Mouse (Mus musculus) heart, postnatal 0 days (tissue): Measurements from ENCODE around the gene Usp48. TPM values are rescaled to one million over a fixed set of nuclear protein-coding genes. Genes with fewer than 3 reads are reported as not detected.

Experiments
- ATAC-seq: fragments of 200-750 bp; cut with Nextera tagmentation; 2 replicates; pipeline ENCODE4 v1.8.0; 2017; ENCODE audit warnings: low read depth, moderate number of reproducible peaks, moderate library complexity; ENCODE audit not compliant: insufficient read depth
- DNase-seq: peaks from one replicate; pipeline ENCODE4 v3.0.0-alpha.2; 2016; ENCODE audit warnings: low spot score
- H3K27ac ChIP-seq: fragments of 300-500 bp; sonication (generic); 2 replicates; pipeline ENCODE4 v1.5.1; 2014; ENCODE audit warnings: low read depth, mild to moderate bottlenecking
- H3K27me3 ChIP-seq: fragments of 300-500 bp; sonication (generic); 2 replicates; pipeline ENCODE4 v1.6.1; 2014; ENCODE audit warnings: low read length, mixed read lengths; ENCODE audit not compliant: control insufficient read depth, insufficient read depth
- H3K36me3 ChIP-seq: fragments of 300-500 bp; sonication (generic); replicated peaks from 2 replicates; pipeline ENCODE4 v1.6.1; 2014; ENCODE audit warnings: low read length, mixed read lengths; ENCODE audit not compliant: control insufficient read depth, insufficient read depth
- H3K4me1 ChIP-seq: fragments of 300-500 bp; sonication (generic); 2 replicates; pipeline ENCODE4 v1.6.1; 2014; ENCODE audit warnings: antibody characterized with exemption; ENCODE audit not compliant: control insufficient read depth, insufficient read depth
- H3K4me2 ChIP-seq: fragments of 300-500 bp; sonication (generic); 2 replicates; pipeline ENCODE4 v1.6.1; 2014; ENCODE audit warnings: low read depth, mild to moderate bottlenecking, low read length, moderate library complexity
- H3K4me3 ChIP-seq: fragments of 300-500 bp; sonication (generic); 2 replicates; pipeline ENCODE4 v1.5.1; 2014; ENCODE audit warnings: low read depth, low read length
- H3K9ac ChIP-seq: fragments of 300-500 bp; sonication (generic); replicated peaks from 2 replicates; pipeline ENCODE4 v1.6.1; 2014; ENCODE audit warnings: low read depth, low read length, mixed read lengths
- H3K9me3 ChIP-seq: fragments of 300-500 bp; sonication (generic); replicated peaks from 2 replicates; pipeline ENCODE4 v1.6.1; 2016; ENCODE audit warnings: low read length; ENCODE audit not compliant: control insufficient read depth
- CTCF ChIP-seq: IDR thresholded peaks from 2 replicates; pipeline ENCODE4 v1.5.1; 2016; ENCODE audit warnings: antibody characterized with exemption, control low read depth, low read depth
- EP300 ChIP-seq: IDR thresholded peaks from 2 replicates; pipeline ENCODE4 v1.6.1; 2016; ENCODE audit warnings: antibody characterized with exemption, low read depth
- WGBS: fragments of 180-500 bp; shearing (Covaris S2); extraction: QIAGEN DNeasy Blood & Tissue Kit; methylation state at CpG from one replicate; pipeline ENCODE4 v1.1.7; 2014; 5-methylcytosine and 5-hydroxymethylcytosine counted together
- polyA plus RNA-seq: library from polyadenylated mRNA; unstranded; fragments of >200 nt; fragmentation: Nextera tagmentation; extraction: Ambion mirVana; gene quantifications from 2 replicates; pipeline ENCODE4 v1.2.1, GENCODE M21; 2015
- total RNA-seq: library from RNA; depleted of rRNA; stranded (reverse); fragments of >200 nt; gene quantifications from 2 replicates; pipeline ENCODE4 v1.2.3, GENCODE M21; 2014; ENCODE audit warnings: low replicate concordance

Gene Usp48
- total and polyA plus RNA-seq, 2 experiments from 2014 or later = 16.4 to 36.7 TPM

GRCm38 (mm10) chr4:137667747-137668146 is 74.2 kb downstream of the Usp48 start:
- TF ChIP-seq EP300 = no peak
- Histone ChIP-seq H3K4me1 (0 out of 2 replicates have a peak, but pooled peaks cover 9% of the 10 kb centered on the region), H3K36me3 (no peaks in the 10 kb centered on the region), H3K4me2 (no peak overlapping the region), H3K27ac (no peak overlapping the region), H3K27me3 (peaks cover 41% of the 10 kb centered on the region), H3K9ac (no peak overlapping the region), H3K4me3 (no peak overlapping the region), H3K9me3 (no peaks in the 10 kb centered on the region)
- DNase-seq (peak; percentile 15), ATAC-seq (no peak)
- WGBS = 16% methylated on average over 5 of the region's 5 CpGs

GRCm38 (mm10) chr4:137671711-137672500 is 78.4 kb downstream of the Usp48 start:
- TF ChIP-seq CTCF (no peak), EP300 (no peak)
- no peak overlapping the region for H3K4me3 ChIP-seq
- H3K4me1 ChIP-seq = no peaks in the 10 kb centered on the region
- no peak overlapping the region for H3K4me2 ChIP-seq
- peaks cover 21% of the 10 kb centered on the region for H3K27me3 ChIP-seq
- no peak overlapping the region for H3K27ac ChIP-seq
- WGBS = 59% methylated on average over 13 of the region's 13 CpGs
- no peaks in the 10 kb centered on the region for H3K9me3 ChIP-seq
- no peak for DNase-seq
- H3K9ac ChIP-seq = no peak overlapping the region
- ATAC-seq = no peak
- no peaks in the 10 kb centered on the region for H3K36me3 ChIP-seq

GRCm38 (mm10) chr4:137675566-137675965 is 82.0 kb downstream of the Usp48 start:
- peaks cover 43% of the 10 kb centered on the region for H3K27me3 ChIP-seq
- no peak overlapping the region for H3K27ac ChIP-seq
- ATAC-seq = no peak
- TF ChIP-seq CTCF = no peak
- no peak for TF ChIP-seq EP300
- H3K4me1 ChIP-seq = no peaks in the 10 kb centered on the region
- H3K9me3 ChIP-seq = no peaks in the 10 kb centered on the region
- no peak overlapping the region for H3K4me3 ChIP-seq
- no peak overlapping the region for H3K9ac ChIP-seq
- no peaks in the 10 kb centered on the region for H3K36me3 ChIP-seq
- H3K4me2 ChIP-seq = no peak overlapping the region
- no peak for DNase-seq
- WGBS = 56% methylated on average over 7 of the region's 7 CpGs

GRCm38 (mm10) chr4:137676057-137676456 is 82.5 kb downstream of the Usp48 start:
- ATAC-seq = peak; percentile 52
- Histone ChIP-seq H3K36me3 (no peaks in the 10 kb centered on the region), H3K4me2 (no peak overlapping the region), H3K4me3 (no peak overlapping the region), H3K9me3 (no peaks in the 10 kb centered on the region), H3K27me3 (peaks cover 48% of the 10 kb centered on the region), H3K27ac (no peak overlapping the region), H3K9ac (no peak overlapping the region), H3K4me1 (no peaks in the 10 kb centered on the region)
- TF ChIP-seq EP300 (no peak), CTCF (peak; percentile 88)
- WGBS = 9% methylated on average over 11 of the region's 11 CpGs
- DNase-seq = peak; percentile 67

GRCm38 (mm10) chr4:137676700-137677484 is 83.3 kb downstream of the Usp48 start:
- no peak for ATAC-seq
- WGBS = 59% methylated on average over 13 of the region's 13 CpGs
- Histone ChIP-seq H3K27me3 (peaks cover 54% of the 10 kb centered on the region), H3K9me3 (no peaks in the 10 kb centered on the region), H3K4me2 (no peak overlapping the region), H3K27ac (no peak overlapping the region), H3K4me1 (no peaks in the 10 kb centered on the region), H3K9ac (no peak overlapping the region), H3K36me3 (no peaks in the 10 kb centered on the region), H3K4me3 (no peak overlapping the region)
- TF ChIP-seq CTCF (no peak), EP300 (no peak)
- DNase-seq = no peak
